Mouse (Mus musculus) olfactory bulb, adult 2 months (tissue): Measurements from ENCODE around the gene Amy1. TPM values are rescaled to one million over a fixed set of nuclear protein-coding genes. Genes with fewer than 3 reads are reported as not detected.
"Not testable (repeated sequence)": the region's sequence is repeated elsewhere in the genome, so short reads cannot be mapped to it uniquely, and the experiment has no call there.

Experiments used
- H3K27ac ChIP-seq: fragments of 200-500 bp; 2 replicates; pipeline ENCODE4 v1.5.1; 2012; ENCODE audit warnings: low read depth, low read length; ENCODE audit not compliant: insufficient read depth
- H3K4me1 ChIP-seq: fragments of 200-500 bp; 2 replicates; pipeline ENCODE4 v1.6.1; 2012; ENCODE audit warnings: low read length; ENCODE audit not compliant: control insufficient read depth, insufficient read depth
- H3K4me3 ChIP-seq: fragments of 200-500 bp; 2 replicates; pipeline ENCODE4 v1.5.1; 2012; ENCODE audit warnings: mild to moderate bottlenecking, low read depth, low read length, moderate library complexity; ENCODE audit not compliant: insufficient read depth
- CTCF ChIP-seq: fragments of 200-500 bp; IDR thresholded peaks from 2 replicates; pipeline ENCODE4 v1.5.1; 2012; ENCODE audit warnings: low read depth, mild to moderate bottlenecking, low read length, moderate library complexity; ENCODE audit not compliant: insufficient read depth
- POLR2A ChIP-seq: fragments of 200-500 bp; IDR thresholded peaks from 2 replicates; pipeline ENCODE4 v1.6.1; 2012; ENCODE audit warnings: mild to moderate bottlenecking, low read depth, low read length, moderate library complexity; ENCODE audit not compliant: insufficient read depth
- WGBS: fragments of 180-500 bp; shearing (Covaris S2); methylation state at CpG from one replicate; pipeline ENCODE4 v1.1.7; 2018; 5-methylcytosine and 5-hydroxymethylcytosine counted together
- polyA plus RNA-seq: library from polyadenylated mRNA; stranded (reverse); fragments of >200 nt; gene quantifications from 2 replicates; pipeline ENCODE4 v1.2.4, GENCODE M21; 2012; ENCODE audit warnings: low replicate concordance; ENCODE audit not compliant: missing spikeins, insufficient read depth, insufficient read length

Gene Amy1
- polyA plus RNA-seq = not detected in 2 replicates

GRCm38 (mm10) chr3:113606599-113606998, at the start of gene Amy1:
TSS of gene Amy1 (minus strand) at chr3:113606699.
- TF ChIP-seq POLR2A (no peak), CTCF (no peak)

GRCm38 (mm10) chr3:113654335-113654734, 47.8 kb upstream of the Amy1 start:
- H3K4me3 ChIP-seq = no peak overlapping the region
- WGBS = 84% methylated on average over 3 of the region's 3 CpGs
- H3K27ac ChIP-seq = no peak overlapping the region
- no peaks in the 10 kb centered on the region for H3K4me1 ChIP-seq
- TF ChIP-seq POLR2A (no peak), CTCF (no peak)

More at GRCm38 (mm10) chr3:113606599-113606998, at the start of gene Amy1:
- no peak within 1 kb of the TSS for H3K4me3 ChIP-seq
- H3K27ac ChIP-seq = no peak within 1 kb of the TSS
- H3K4me1 ChIP-seq = no peaks in the 10 kb centered on the region
- 97% methylated on average over 2 of the region's 2 CpGs for WGBS

- WGBS = 22% methylated on average over 3 of the region's 3 CpGs
- not testable (repeated sequence) for H3K27ac ChIP-seq, H3K4me3 ChIP-seq, H3K4me1 ChIP-seq
Observed at GRCm38 (mm10) chr3:113651386-113651785, 44.9 kb upstream of the Amy1 start.

GRCm38 (mm10) chr3:113639545-113639944, 33.0 kb upstream of the Amy1 start:
- H3K4me3 ChIP-seq = no peak overlapping the region
- no peak for TF ChIP-seq CTCF
- TF ChIP-seq POLR2A = no peak
- WGBS = 74% methylated on average over 1 of the region's 1 CpGs
- H3K4me1 ChIP-seq = no peaks in the 10 kb centered on the region
- no peak overlapping the region for H3K27ac ChIP-seq

GRCm38 (mm10) chr3:113634220-113634619, 27.7 kb upstream of the Amy1 start:
- TF ChIP-seq CTCF (no peak), POLR2A (no peak)
- no peaks in the 10 kb centered on the region for H3K4me1 ChIP-seq
- no peak overlapping the region for H3K27ac ChIP-seq
- no peak overlapping the region for H3K4me3 ChIP-seq

GRCm38 (mm10) chr3:113631611-113632010, 25.1 kb upstream of the Amy1 start:
- no peaks in the 10 kb centered on the region for H3K4me1 ChIP-seq
- TF ChIP-seq CTCF = no peak
- TF ChIP-seq POLR2A = no peak
- no peak overlapping the region for H3K4me3 ChIP-seq
- no peak overlapping the region for H3K27ac ChIP-seq

GRCm38 (mm10) chr3:113630564-113630963, 24.1 kb upstream of the Amy1 start:
- Histone ChIP-seq H3K4me3 (peak overlapping the region; percentile 99), H3K27ac (peak overlapping the region; percentile 52), H3K4me1 (no peaks in the 10 kb centered on the region)
- 8% methylated on average over 13 of the region's 13 CpGs for WGBS
- TF ChIP-seq POLR2A = no peak
- TF ChIP-seq CTCF = no peak

GRCm38 (mm10) chr3:113629606-113630359, 23.3 kb upstream of the Amy1 start, which contains the start of gene Rnpc3:
TSS of gene Rnpc3 (minus strand) at chr3:113630149.
- WGBS = under 1% methylated on average over 70 of the region's 70 CpGs
- TF ChIP-seq POLR2A (peak; percentile 90), CTCF (no peak)

GRCm38 (mm10) chr3:113590844-113591243, 15.7 kb downstream of the Amy1 start:
- H3K27ac ChIP-seq = no peak overlapping the region
- no peak overlapping the region for H3K4me3 ChIP-seq
- no peak for TF ChIP-seq POLR2A
- no peak for TF ChIP-seq CTCF
- no peaks in the 10 kb centered on the region for H3K4me1 ChIP-seq
- 50% methylated on average over 1 of the region's 1 CpGs for WGBS

More at GRCm38 (mm10) chr3:113629606-113630359, 23.3 kb upstream of the Amy1 start, which contains the start of gene Rnpc3:
- peak within 1 kb of the TSS; percentile 99 for H3K27ac ChIP-seq
- no peaks in the 10 kb centered on the region for H3K4me1 ChIP-seq
- H3K4me3 ChIP-seq = peak within 1 kb of the TSS; percentile 99
